Mouse (Mus musculus): ENCODE results near the gene Gpr137. TPM values are rescaled to one million over a fixed set of nuclear protein-coding genes. Genes with fewer than 3 reads are reported as not detected.
"Not testable (repeated sequence)": the region's sequence is repeated elsewhere in the genome, so short reads cannot be mapped to it uniquely, and the experiment has no call there.

Gene Gpr137
- polyA plus RNA-seq, 1 experiment from 2014 or later: 72.3 TPM

DNA sequence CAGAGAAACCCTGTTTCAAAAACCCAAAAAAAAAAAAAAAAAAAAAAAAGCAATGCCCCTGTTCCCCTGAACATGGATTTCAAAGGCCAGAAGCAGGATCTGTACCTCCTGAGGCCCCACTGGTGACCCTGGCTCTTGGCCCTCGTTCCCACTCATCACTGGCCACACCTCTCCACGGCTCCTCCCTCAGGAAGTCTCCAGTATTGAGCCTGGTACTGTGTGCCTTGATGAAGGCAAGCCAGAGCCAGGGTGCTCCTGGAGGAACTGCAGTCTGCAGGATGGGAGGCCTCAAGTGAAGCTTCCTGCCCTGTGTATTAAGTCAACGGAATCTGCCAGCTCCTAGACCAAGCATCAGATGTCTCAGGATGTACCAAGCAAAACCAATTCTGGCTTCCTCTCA, 36.1 kb downstream of the Gpr137 start:
- no peak overlapping the region for H3K27ac ChIP-seq (replicated peaks)
- H3K27me3 ChIP-seq (replicated peaks): no peaks in the 10 kb centered on the region
- peaks cover 34% of the 10 kb centered on the region for H3K36me3 ChIP-seq
- H3K9me3 ChIP-seq (replicated peaks): no peaks in the 10 kb centered on the region
- WGBS: 93% methylated on average over 3 of the region's 3 CpGs
- H3K4me2 ChIP-seq: no peak overlapping the region
- no peak overlapping the region for H3K4me3 ChIP-seq (replicated peaks)
- ATAC-seq (ENCODE audit: low FRiP score): no peak
- H3K9ac ChIP-seq (replicated peaks): no peak overlapping the region
- peaks cover 31% of the 10 kb centered on the region for H3K4me1 ChIP-seq

DNA sequence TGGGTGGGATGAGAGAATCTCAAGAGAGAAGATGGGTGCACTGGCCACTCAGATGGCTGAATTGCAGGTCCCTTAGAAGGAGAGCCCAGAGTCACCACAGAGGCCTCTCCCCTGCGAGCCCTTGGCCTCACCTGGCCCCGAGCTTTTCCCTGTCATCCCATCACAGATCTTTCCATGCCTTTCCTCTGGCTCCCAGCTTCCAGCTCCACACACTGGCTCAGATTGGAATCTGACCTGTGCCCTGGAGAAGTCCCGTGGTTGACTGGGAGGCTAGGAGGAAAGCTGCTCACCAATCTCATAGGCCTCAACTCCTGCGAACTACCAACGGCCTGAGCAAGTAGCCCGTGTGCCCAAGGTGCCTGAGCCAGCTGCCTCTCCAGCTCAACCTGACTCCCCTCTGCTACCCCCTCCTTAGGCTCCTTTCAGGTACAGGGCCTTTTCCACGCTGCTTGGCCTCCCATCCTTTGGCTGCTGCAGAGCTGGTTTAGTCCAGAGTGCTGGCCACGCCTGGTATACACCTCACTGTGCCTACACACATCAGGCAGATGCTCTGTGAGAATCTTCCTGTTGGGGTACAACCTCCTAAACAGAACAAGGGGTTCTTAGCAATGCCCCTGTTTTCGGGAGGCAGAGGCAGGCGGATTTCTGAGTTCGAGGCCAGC, 36.7 kb downstream of the Gpr137 start:
- H3K27ac ChIP-seq (replicated peaks): no peak overlapping the region
- H3K27me3 ChIP-seq (replicated peaks): no peaks in the 10 kb centered on the region
- H3K4me3 ChIP-seq (replicated peaks): no peak overlapping the region
- H3K4me2 ChIP-seq: no peak overlapping the region
- H3K9me3 ChIP-seq (replicated peaks): no peaks in the 10 kb centered on the region
- no peak for ATAC-seq (ENCODE audit: low FRiP score)
- peaks cover 26% of the 10 kb centered on the region for H3K4me1 ChIP-seq
- peaks cover 32% of the 10 kb centered on the region for H3K36me3 ChIP-seq
- H3K9ac ChIP-seq (replicated peaks): no peak overlapping the region
- 94% methylated on average over 11 of the region's 11 CpGs for WGBS

DNA sequence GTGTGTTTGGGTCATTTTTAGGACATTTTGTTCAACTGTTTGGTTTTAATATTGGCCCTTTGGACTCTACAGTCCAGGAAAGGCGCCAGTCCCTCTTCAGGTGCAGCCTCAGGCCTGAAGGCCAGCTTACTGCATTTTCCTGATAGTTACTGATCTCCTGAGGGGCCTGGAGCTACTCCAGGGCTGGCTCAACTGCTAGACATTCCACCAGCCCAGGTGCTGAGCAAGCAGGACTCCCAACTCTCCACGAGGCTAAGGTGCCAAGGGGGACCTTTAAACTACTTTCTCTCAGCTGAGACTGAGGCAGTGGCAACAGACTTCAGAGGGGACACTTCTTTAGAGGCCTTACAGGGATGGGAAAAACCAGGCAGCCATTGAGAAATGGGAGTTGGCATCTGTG, 37.4 kb downstream of the Gpr137 start:
- Histone ChIP-seq H3K27me3 (replicated peaks) (no peaks in the 10 kb centered on the region), H3K4me1 (peaks cover 23% of the 10 kb centered on the region), H3K4me3 (replicated peaks) (no peak overlapping the region), H3K9ac (replicated peaks) (no peak overlapping the region), H3K4me2 (no peak overlapping the region), H3K27ac (replicated peaks) (no peak overlapping the region), H3K9me3 (replicated peaks) (no peaks in the 10 kb centered on the region), H3K36me3 (peaks cover 32% of the 10 kb centered on the region)
- ATAC-seq (ENCODE audit: low FRiP score): no peak
- 86% methylated on average over 2 of the region's 2 CpGs for WGBS

DNA sequence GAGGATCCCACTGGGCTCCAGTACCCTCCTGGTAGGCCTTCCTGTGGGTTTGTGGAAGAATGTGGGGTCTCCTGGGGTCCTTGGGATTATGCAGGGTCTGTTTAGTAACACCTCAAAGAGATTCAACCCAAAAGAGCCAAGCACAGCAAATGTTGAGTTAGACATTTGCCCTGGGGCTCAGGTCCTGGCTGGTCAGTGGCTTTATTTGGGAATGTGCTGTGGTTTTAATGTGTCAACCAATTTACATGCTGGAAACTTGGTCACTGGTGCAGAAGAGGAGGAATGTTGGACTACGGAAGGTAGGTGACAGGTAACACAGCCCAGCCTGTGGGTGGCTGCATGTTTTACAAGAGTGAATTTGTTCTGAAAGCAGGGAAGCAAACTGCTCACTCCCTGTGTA, 39.2 kb downstream of the Gpr137 start:
- Histone ChIP-seq H3K4me1 (peaks cover 13% of the 10 kb centered on the region), H3K36me3 (peaks cover 32% of the 10 kb centered on the region), H3K27me3 (replicated peaks) (no peaks in the 10 kb centered on the region), H3K9ac (replicated peaks) (no peak overlapping the region), H3K4me2 (no peak overlapping the region), H3K4me3 (replicated peaks) (no peak overlapping the region), H3K27ac (replicated peaks) (no peak overlapping the region), H3K9me3 (replicated peaks) (no peaks in the 10 kb centered on the region)
- 100% methylated on average over 1 of the region's 1 CpGs for WGBS
- no peak for ATAC-seq (ENCODE audit: low FRiP score)

DNA sequence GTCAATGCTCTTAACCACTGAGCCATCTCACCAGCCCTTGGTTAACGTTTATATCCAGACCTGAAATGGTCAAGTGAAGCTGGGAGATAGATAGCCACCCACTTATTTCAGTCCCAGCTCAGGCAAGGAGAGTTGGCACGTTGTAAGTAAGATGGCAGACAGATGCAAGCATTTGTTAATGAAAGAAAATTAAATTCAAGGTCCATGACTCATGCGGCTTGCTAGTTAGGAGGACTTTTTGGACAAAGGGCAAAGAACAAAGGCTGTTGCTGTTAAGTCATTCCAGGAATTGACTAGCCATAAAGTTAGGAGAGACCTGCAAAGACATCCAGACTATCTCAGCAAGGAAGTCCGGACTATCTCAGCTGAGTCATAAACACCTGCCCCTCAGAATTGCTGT, 42.6 kb downstream of the Gpr137 start:
- Histone ChIP-seq H3K9me3 (replicated peaks) (no peaks in the 10 kb centered on the region), H3K4me2 (no peak overlapping the region), H3K4me1 (no peaks in the 10 kb centered on the region), H3K27me3 (replicated peaks) (no peaks in the 10 kb centered on the region), H3K36me3 (peaks cover 8% of the 10 kb centered on the region; the same call in 1 of the 2 replicates), H3K27ac (replicated peaks) (no peak overlapping the region), H3K4me3 (replicated peaks) (no peak overlapping the region), H3K9ac (replicated peaks) (no peak overlapping the region)
- ATAC-seq (ENCODE audit: low FRiP score): no peak
- 76% methylated on average over 4 of the region's 4 CpGs for WGBS

DNA sequence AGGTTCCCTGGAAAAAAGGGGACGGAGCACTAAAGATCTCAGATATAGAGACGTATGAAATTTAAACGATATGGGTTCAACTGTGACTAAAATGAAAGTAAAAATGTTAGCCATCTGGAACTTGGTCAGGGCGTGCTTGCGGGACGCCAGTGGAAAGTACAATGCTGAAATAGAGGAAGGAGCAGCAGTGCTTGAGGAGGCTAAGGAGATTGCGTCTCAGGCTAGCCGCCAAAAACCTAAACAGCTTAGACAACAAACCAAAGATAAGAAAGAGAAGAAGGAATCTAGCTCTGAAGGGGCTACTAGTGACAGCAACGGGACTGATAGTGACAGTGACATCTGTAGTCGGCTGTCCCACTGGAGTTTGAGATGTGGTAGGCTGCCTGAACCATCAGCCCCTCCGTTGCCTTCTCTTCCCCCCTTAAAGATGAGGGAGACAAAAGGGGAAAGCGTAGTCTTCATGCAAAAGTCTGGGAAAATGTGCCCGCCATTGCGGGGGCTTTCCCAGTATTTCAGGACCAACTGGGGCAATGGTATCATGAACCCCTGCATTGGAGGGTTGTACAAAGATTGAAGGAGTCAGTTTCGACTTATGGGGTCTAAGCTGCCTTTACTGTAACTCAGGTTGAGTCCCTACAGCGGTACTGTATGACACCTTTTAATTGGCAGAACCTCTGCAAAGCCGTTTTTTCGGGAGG, 46.5 kb downstream of the Gpr137 start:
- not testable (repeated sequence) for H3K4me1 ChIP-seq; H3K27me3 ChIP-seq (replicated peaks); H3K9me3 ChIP-seq (replicated peaks); ATAC-seq (ENCODE audit: low FRiP score); H3K4me2 ChIP-seq; H3K9ac ChIP-seq (replicated peaks); H3K36me3 ChIP-seq; H3K4me3 ChIP-seq (replicated peaks); H3K27ac ChIP-seq (replicated peaks)
- WGBS: 93% methylated on average over 18 of the region's 18 CpGs

DNA sequence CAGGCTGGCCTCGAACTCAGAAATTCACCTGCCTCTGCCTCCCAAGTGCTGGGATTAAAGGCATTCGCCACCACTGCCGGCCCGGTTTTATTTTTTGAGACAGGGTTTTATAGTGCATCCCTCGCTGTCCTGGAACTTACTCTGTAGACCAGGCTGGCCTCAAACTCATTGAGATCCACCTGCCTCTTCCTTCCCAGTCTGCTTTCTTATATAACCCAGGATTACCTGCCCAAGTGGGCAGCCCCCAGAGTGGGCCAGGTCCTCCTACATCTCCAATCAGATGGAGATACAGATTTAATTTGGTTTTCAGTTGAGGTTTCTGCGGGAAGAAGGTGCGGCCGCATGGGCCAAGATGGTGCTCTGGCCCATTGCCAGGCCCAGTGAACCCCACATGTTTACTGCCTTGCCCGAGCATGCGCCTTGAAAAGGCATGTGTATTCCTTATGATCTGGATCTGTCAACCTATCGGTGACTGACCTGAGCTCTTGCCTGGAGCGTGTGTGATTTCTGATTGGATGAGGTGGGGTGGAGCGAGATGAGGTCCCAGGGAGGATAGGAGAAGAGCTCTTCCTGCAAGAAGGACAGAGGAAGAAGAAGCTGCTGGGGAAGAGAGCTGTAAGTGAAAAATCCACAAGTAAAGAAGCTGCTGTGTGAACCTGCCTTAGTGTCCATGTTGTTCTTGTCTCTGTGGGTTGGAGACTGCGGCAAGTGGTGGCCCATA, 48.4 kb downstream of the Gpr137 start:
- Histone ChIP-seq H3K4me3 (replicated peaks) (no peak overlapping the region), H3K36me3 (no peaks in the 10 kb centered on the region), H3K4me1 (no peaks in the 10 kb centered on the region), H3K27ac (replicated peaks) (no peak overlapping the region), H3K27me3 (replicated peaks) (no peaks in the 10 kb centered on the region), H3K4me2 (no peak overlapping the region), H3K9ac (replicated peaks) (no peak overlapping the region), H3K9me3 (replicated peaks) (no peaks in the 10 kb centered on the region)
- no peak for ATAC-seq (ENCODE audit: low FRiP score)
- WGBS: 92% methylated on average over 14 of the region's 14 CpGs

DNA sequence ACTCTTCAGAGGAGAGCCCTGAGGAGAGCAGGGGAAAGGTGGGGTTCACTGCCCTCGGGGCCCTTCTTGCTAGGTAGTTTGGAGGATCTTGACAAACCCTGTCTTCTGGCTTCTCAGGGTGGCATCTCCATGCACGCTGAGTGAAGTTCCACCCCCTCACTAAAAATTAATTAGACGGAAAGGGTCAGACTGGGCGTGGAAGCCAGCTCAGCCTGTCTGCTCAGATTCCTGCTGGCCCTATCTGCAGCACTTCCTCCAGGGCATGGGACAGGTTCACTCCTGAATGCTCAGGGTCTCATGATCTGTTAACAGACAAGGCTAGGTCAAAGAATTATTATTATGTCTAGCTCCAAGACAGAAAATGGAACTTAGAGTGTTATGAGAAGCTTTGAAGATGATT, 49.8 kb downstream of the Gpr137 start:
- Histone ChIP-seq H3K4me1 (no peaks in the 10 kb centered on the region), H3K27me3 (replicated peaks) (no peaks in the 10 kb centered on the region), H3K9ac (replicated peaks) (no peak overlapping the region), H3K4me2 (no peak overlapping the region), H3K4me3 (replicated peaks) (no peak overlapping the region), H3K27ac (replicated peaks) (no peak overlapping the region), H3K9me3 (replicated peaks) (no peaks in the 10 kb centered on the region), H3K36me3 (no peaks in the 10 kb centered on the region)
- WGBS: 55% methylated on average over 4 of the region's 4 CpGs
- no peak for ATAC-seq (ENCODE audit: low FRiP score)

Small RNA genes within 50 kb of the gene (microRNA-seq; reads per million reads assigned to microRNA genes)
- gene Mir6990: not detected

Other genes starting within 250 kb of the Gpr137 start
- gene Rps6ka4, start 101.8 kb downstream of the Gpr137 start, polyA plus RNA-seq (2015; fragmentation: Nextera tagmentation; extraction: Ambion mirVana): 15.7 and 16.2 TPM in 2 replicates
- gene Ccdc88b, start 84.3 kb downstream of the Gpr137 start, polyA plus RNA-seq (2015; fragmentation: Nextera tagmentation; extraction: Ambion mirVana): 0.92 and 1.8 TPM in 2 replicates
- gene Trmt112, start 32.8 kb downstream of the Gpr137 start, polyA plus RNA-seq (2015; fragmentation: Nextera tagmentation; extraction: Ambion mirVana): 103 and 113 TPM in 2 replicates
- 392 and 417 TPM in 2 replicates for gene Prdx5, start 32.4 kb downstream of the Gpr137 start, polyA plus RNA-seq (2015; fragmentation: Nextera tagmentation; extraction: Ambion mirVana)
- 16.9 and 17.1 TPM in 2 replicates for gene Esrra, start 20.7 kb downstream of the Gpr137 start, polyA plus RNA-seq (2015; fragmentation: Nextera tagmentation; extraction: Ambion mirVana)
- gene Catsperz, start 17.1 kb downstream of the Gpr137 start, polyA plus RNA-seq (2015; fragmentation: Nextera tagmentation; extraction: Ambion mirVana): 6.8 TPM in 2 replicates
- 11.8 and 13.8 TPM in 2 replicates for gene Kcnk4, start 8.0 kb downstream of the Gpr137 start, polyA plus RNA-seq (2015; fragmentation: Nextera tagmentation; extraction: Ambion mirVana)
- 90.8 and 90.9 TPM in 2 replicates for gene Bad, start 619 bp downstream of the Gpr137 start, polyA plus RNA-seq (2015; fragmentation: Nextera tagmentation; extraction: Ambion mirVana)
- 141 and 159 TPM in 2 replicates for gene Ppp1r14b, start 32.5 kb upstream of the Gpr137 start, polyA plus RNA-seq (2015; fragmentation: Nextera tagmentation; extraction: Ambion mirVana)
- 14.1 and 23.4 TPM in 2 replicates for gene Plcb3, start 34.0 kb upstream of the Gpr137 start, polyA plus RNA-seq (2015; fragmentation: Nextera tagmentation; extraction: Ambion mirVana)
- gene Fkbp2, start 38.0 kb upstream of the Gpr137 start, polyA plus RNA-seq (2015; fragmentation: Nextera tagmentation; extraction: Ambion mirVana): 174 and 190 TPM in 2 replicates
- 68.6 and 83.1 TPM in 2 replicates for gene Vegfb, start 45.2 kb upstream of the Gpr137 start, polyA plus RNA-seq (2015; fragmentation: Nextera tagmentation; extraction: Ambion mirVana)
- gene Dnajc4, start 50.1 kb upstream of the Gpr137 start, polyA plus RNA-seq (2015; fragmentation: Nextera tagmentation; extraction: Ambion mirVana): 24.8 and 28.1 TPM in 2 replicates
- gene Nudt22, start 53.6 kb upstream of the Gpr137 start, polyA plus RNA-seq (2015; fragmentation: Nextera tagmentation; extraction: Ambion mirVana): 24.8 and 25.9 TPM in 2 replicates
- 16.5 and 22.1 TPM in 2 replicates for gene Trpt1, start 53.7 kb upstream of the Gpr137 start, polyA plus RNA-seq (2015; fragmentation: Nextera tagmentation; extraction: Ambion mirVana)
- gene Fermt3, start 77.0 kb upstream of the Gpr137 start, polyA plus RNA-seq (2015; fragmentation: Nextera tagmentation; extraction: Ambion mirVana): 4.6 and 19.6 TPM in 2 replicates
- 210 and 232 TPM in 2 replicates for gene Stip1, start 97.5 kb upstream of the Gpr137 start, polyA plus RNA-seq (2015; fragmentation: Nextera tagmentation; extraction: Ambion mirVana)
- gene Macrod1, start 114.3 kb upstream of the Gpr137 start, polyA plus RNA-seq (2015; fragmentation: Nextera tagmentation; extraction: Ambion mirVana): 7.2 and 7.7 TPM in 2 replicates
- gene Flrt1, start 163.2 kb upstream of the Gpr137 start, polyA plus RNA-seq (2015; fragmentation: Nextera tagmentation; extraction: Ambion mirVana): 10.5 and 10.9 TPM in 2 replicates